In the genomic region with DNA sequence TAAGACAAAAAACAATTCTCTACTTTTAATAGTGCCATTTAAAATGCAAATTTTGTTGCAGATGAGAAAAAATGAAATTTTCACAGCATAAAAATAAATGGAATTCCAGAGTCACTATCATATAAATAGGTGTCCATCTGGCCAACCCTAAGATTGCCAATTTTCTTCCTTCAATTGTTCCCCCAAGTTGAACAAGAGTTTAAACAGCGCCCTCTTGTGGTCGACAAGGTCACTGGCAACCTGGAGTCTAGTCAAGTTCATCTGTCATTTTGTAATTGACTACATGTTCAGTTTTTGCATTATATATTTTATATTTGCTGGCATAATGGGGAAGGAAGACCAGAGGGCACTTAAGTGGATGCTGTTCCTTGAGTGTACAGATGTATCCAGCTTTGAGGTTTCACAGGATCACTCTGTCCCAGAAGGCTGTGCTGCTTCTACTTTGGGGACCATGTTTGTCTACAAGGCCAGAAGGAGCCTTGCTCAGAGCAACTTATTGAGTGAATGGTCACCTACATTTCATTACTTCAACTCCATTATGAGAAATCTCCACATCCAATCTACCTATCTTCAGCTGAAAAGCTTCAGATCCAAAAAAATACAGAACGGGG, we compare ENCODE assay signal across 9 mouse cellular contexts. TPM values are rescaled to one million over a fixed set of nuclear protein-coding genes. Genes with fewer than 3 reads are reported as not detected.
A peak's percentile ranks its signal among the peaks of the same experiment; 100 is the strongest.
DNase-seq lines count a peak whose midpoint lies in the region; ATAC-seq lines count a peak whose summit lies in the region.
"Had no signal": no experiment of that assay in that cellular context is flagged by ENCODE, and none has a peak within 500 bp of the region (broad histone marks: within the 10 kb centered on the region; RNA-seq: fewer than 3 reads in every experiment).

No protein-coding gene starts in this region.

- no peak overlapping the region for H3K4me2 ChIP-seq in intestine, embryonic 14.5 days (ENCODE audit: low read length)
- no peak overlapping the region for H3K4me2 ChIP-seq in intestine, embryonic 16.5 days (ENCODE audit: low read depth, low read length)
- H3K4me2 ChIP-seq: embryonic facial prominence, embryonic 15.5 days had no signal

- 0 out of 2 replicates have a peak, but pooled peaks have one; percentile 47 for ATAC-seq in intestine, embryonic 14.5 days (replicated peaks; ENCODE audit: low FRiP score, low TSS enrichment, low read depth)
- no peak for ATAC-seq in intestine, embryonic 16.5 days
- peak; percentile 77 for ATAC-seq in megakaryocyte-erythroid progenitor cell, adult 5-6 weeks (replicated peaks; ENCODE audit: low FRiP score, low TSS enrichment, poor library complexity, severe bottlenecking)

- H3K27me3 ChIP-seq in intestine, embryonic 14.5 days (replicated peaks; ENCODE audit: control insufficient read depth, insufficient read depth, low read length) = no peaks in the 10 kb centered on the region
- no peaks in the 10 kb centered on the region for H3K27me3 ChIP-seq in intestine, embryonic 16.5 days (replicated peaks; ENCODE audit: control insufficient read depth, insufficient read depth, low read length)
- H3K27me3 ChIP-seq: embryonic facial prominence, embryonic 15.5 days had no signal

- no peak overlapping the region for H3K9ac ChIP-seq in intestine, embryonic 14.5 days (ENCODE audit: low read length)
- no peak overlapping the region for H3K9ac ChIP-seq in intestine, embryonic 16.5 days (ENCODE audit: low read depth, low read length)
- H3K9ac ChIP-seq: embryonic facial prominence, embryonic 15.5 days had no signal

- DNase-seq in intestine, embryonic 14.5 days (ENCODE audit: low spot score) = no peak
- peak; percentile 90 for DNase-seq in NIH3T3 (ENCODE audit: low read depth)
- peak; percentile 80 for DNase-seq in cerebellum, adult 9-11 months
- peak; percentile 46 to 92 for DNase-seq in frontal cortex, adult 2 months (ENCODE audit: extremely low spot score in 1 of 2, low spot score in 1 of 2)
- peak; percentile 66 for DNase-seq in layer of hippocampus, adult 9-11 months
- DNase-seq in right cerebral cortex, postnatal 4 days = peak; percentile 75

- no peaks in the 10 kb centered on the region for H3K4me1 ChIP-seq in intestine, embryonic 14.5 days (replicated peaks; ENCODE audit: control insufficient read depth, insufficient read depth, low read length)
- H3K4me1 ChIP-seq in intestine, embryonic 16.5 days (ENCODE audit: control insufficient read depth, insufficient read depth, low read length) = no peaks in the 10 kb centered on the region
- H3K4me1 ChIP-seq: embryonic facial prominence, embryonic 15.5 days had no signal

- no peak overlapping the region for H3K27ac ChIP-seq in intestine, embryonic 14.5 days (ENCODE audit: low read depth)
- no peak overlapping the region for H3K27ac ChIP-seq in intestine, embryonic 16.5 days (ENCODE audit: low read length)
- H3K27ac ChIP-seq: embryonic facial prominence, embryonic 15.5 days had no signal

- no peaks in the 10 kb centered on the region for H3K9me3 ChIP-seq in intestine, embryonic 14.5 days (ENCODE audit: control insufficient read depth, low read length)
- H3K9me3 ChIP-seq in intestine, embryonic 16.5 days (ENCODE audit: control insufficient read depth, low read length) = no peaks in the 10 kb centered on the region
- H3K9me3 ChIP-seq: embryonic facial prominence, embryonic 15.5 days had no signal

- WGBS in intestine, embryonic 14.5 days = 33% methylated on average over 3 of the region's 3 CpGs
- WGBS in intestine, embryonic 16.5 days = 32% methylated on average over 3 of the region's 3 CpGs

- no peak overlapping the region for H3K4me3 ChIP-seq in intestine, embryonic 14.5 days (ENCODE audit: low read depth, low read length)
- H3K4me3 ChIP-seq in intestine, embryonic 16.5 days (ENCODE audit: low read length) = no peak overlapping the region
- H3K4me3 ChIP-seq: embryonic facial prominence, embryonic 15.5 days had no signal

- no peaks in the 10 kb centered on the region for H3K36me3 ChIP-seq in intestine, embryonic 14.5 days (ENCODE audit: control insufficient read depth, insufficient read depth, low read length)
- no peaks in the 10 kb centered on the region for H3K36me3 ChIP-seq in intestine, embryonic 16.5 days (ENCODE audit: control insufficient read depth, insufficient read depth, low read length)
- H3K36me3 ChIP-seq: embryonic facial prominence, embryonic 15.5 days had no signal

RNA-seq across cellular contexts. Expression of a gene that starts 24.6 kb away (rescaled TPM):
- 89.2 and 91.1 TPM in 2 replicates for polyA plus RNA-seq in intestine, embryonic 14.5 days (2014; fragmentation: Nextera tagmentation; extraction: Ambion mirVana)
- polyA plus RNA-seq in intestine, embryonic 16.5 days (2015; fragmentation: Nextera tagmentation; extraction: Ambion mirVana) = 72.0 and 79.9 TPM in 2 replicates
- 58.2 and 64.8 TPM in 2 replicates for polyA plus RNA-seq in frontal cortex, adult 2 months (2012; rRNA removed)
- total RNA-seq in megakaryocyte-erythroid progenitor cell, adult 5-6 weeks (2014; fragmentation: Nextera tagmentation) = 110 and 132 TPM in 2 replicates
- total RNA-seq in megakaryocyte-erythroid progenitor cell, adult 5-6 weeks (2017) = 136 and 143 TPM in 2 replicates
